Mouse (Mus musculus) limb, embryonic 13.5 days (tissue): ENCODE results near the gene Adsl. TPM values are rescaled to one million over a fixed set of nuclear protein-coding genes. Genes with fewer than 3 reads are reported as not detected.
"Not testable (repeated sequence)": the region's sequence is repeated elsewhere in the genome, so short reads cannot be mapped to it uniquely, and the experiment has no call there.

ENCODE experiments used
- ATAC-seq: fragments of 200-750 bp; cut with Nextera tagmentation; 2 replicates; pipeline ENCODE4 v1.8.0; 2017; ENCODE audit warnings: low read depth, moderate number of reproducible peaks, moderate TSS enrichment; ENCODE audit not compliant: low FRiP score
- H3K27ac ChIP-seq: fragments of 300-500 bp; sonication (generic); 2 replicates; pipeline ENCODE4 v1.5.1; 2015; ENCODE audit warnings: inconsistent platforms, mild to moderate bottlenecking, moderate library complexity
- H3K27me3 ChIP-seq: fragments of 300-500 bp; sonication (generic); 2 replicates; pipeline ENCODE4 v1.6.1; 2015; ENCODE audit warnings: mild to moderate bottlenecking, inconsistent platforms
- H3K36me3 ChIP-seq: fragments of 300-500 bp; sonication (generic); 2 replicates; pipeline ENCODE4 v1.6.1; 2015; ENCODE audit warnings: inconsistent platforms, mild to moderate bottlenecking, moderate library complexity
- H3K4me1 ChIP-seq: fragments of 300-500 bp; sonication (generic); 2 replicates; pipeline ENCODE4 v1.6.1; 2015; ENCODE audit warnings: inconsistent platforms
- H3K4me2 ChIP-seq: fragments of 300-500 bp; sonication (generic); replicated peaks from 2 replicates; pipeline ENCODE4 v1.6.1; 2015; ENCODE audit warnings: inconsistent platforms, mild to moderate bottlenecking, moderate library complexity
- H3K4me3 ChIP-seq: fragments of 300-500 bp; sonication (generic); 2 replicates; pipeline ENCODE4 v1.5.1; 2015; ENCODE audit warnings: moderate library complexity, mild to moderate bottlenecking, inconsistent platforms
- H3K9ac ChIP-seq: fragments of 300-500 bp; sonication (generic); 2 replicates; pipeline ENCODE4 v1.6.1; 2015; ENCODE audit warnings: mild to moderate bottlenecking, inconsistent platforms
- H3K9me3 ChIP-seq: fragments of 300-500 bp; sonication (generic); 2 replicates; pipeline ENCODE4 v1.6.1; 2016; ENCODE audit warnings: inconsistent platforms
- WGBS: fragments of 180-500 bp; shearing (Covaris S2); methylation state at CpG from one replicate; pipeline ENCODE4 v1.1.7; 2015; 5-methylcytosine and 5-hydroxymethylcytosine counted together
- polyA plus RNA-seq: library from polyadenylated mRNA; unstranded; fragments of >200 nt; fragmentation: Nextera tagmentation; extraction: Ambion mirVana; gene quantifications from 2 replicates; pipeline ENCODE4 v1.2.1, GENCODE M21; 2015

Adsl gene
- polyA plus RNA-seq, 1 experiment from 2014 or later: 163 TPM

- Histone ChIP-seq H3K9ac (no peak overlapping the region), H3K9me3 (no peaks in the 10 kb centered on the region), H3K27me3 (no peaks in the 10 kb centered on the region), H3K4me2 (no peak overlapping the region), H3K36me3 (peaks cover 87% of the 10 kb centered on the region), H3K4me3 (no peak overlapping the region), H3K4me1 (no peaks in the 10 kb centered on the region), H3K27ac (no peak overlapping the region)
- ATAC-seq: no peak
- 88% methylated on average over 2 of the region's 2 CpGs for WGBS
Observed at GRCm38 (mm10) chr15:80924211-80924610, 24.1 kb upstream of the Adsl start.

- no peak overlapping the region; the same call in 1 of the 2 replicates for H3K27ac ChIP-seq
- no peak overlapping the region for H3K9ac ChIP-seq
- H3K9me3 ChIP-seq: no peaks in the 10 kb centered on the region
- no peak overlapping the region for H3K4me3 ChIP-seq
- 79% methylated on average over 20 of the region's 20 CpGs for WGBS
- ATAC-seq: no peak
- peaks cover 6% of the 10 kb centered on the region for H3K4me1 ChIP-seq
- peaks cover 67% of the 10 kb centered on the region for H3K36me3 ChIP-seq
- no peaks in the 10 kb centered on the region for H3K27me3 ChIP-seq
- H3K4me2 ChIP-seq: no peak overlapping the region
Observed at GRCm38 (mm10) chr15:80928811-80929355, 19.4 kb upstream of the Adsl start.

- ATAC-seq: peak; percentile 71; the same call in 1 of the 2 replicates
- no peak overlapping the region for H3K4me3 ChIP-seq
- peaks cover 6% of the 10 kb centered on the region for H3K4me1 ChIP-seq
- H3K27ac ChIP-seq: peak overlapping the region; percentile 61; the same call in 1 of the 2 replicates
- peaks cover 64% of the 10 kb centered on the region for H3K36me3 ChIP-seq
- WGBS: 15% methylated on average over 14 of the region's 16 CpGs
- no peak overlapping the region for H3K9ac ChIP-seq
- H3K27me3 ChIP-seq: no peaks in the 10 kb centered on the region
- no peaks in the 10 kb centered on the region for H3K9me3 ChIP-seq
- no peak overlapping the region for H3K4me2 ChIP-seq
Observed at GRCm38 (mm10) chr15:80930048-80930571, 18.2 kb upstream of the Adsl start.

GRCm38 (mm10) chr15:80930676-80931320 is 17.5 kb upstream of the Adsl start:
- H3K4me3 ChIP-seq, H3K4me2 ChIP-seq, H3K9ac ChIP-seq, ATAC-seq, H3K4me1 ChIP-seq, H3K27me3 ChIP-seq, H3K9me3 ChIP-seq: not testable (repeated sequence)
- H3K27ac ChIP-seq: peak overlapping the region; percentile 61; the same call in 1 of the 2 replicates
- 82% methylated on average over 23 of the region's 23 CpGs for WGBS
- H3K36me3 ChIP-seq: peaks cover 67% of the 10 kb centered on the region

GRCm38 (mm10) chr15:80931345-80931960 is 16.8 kb upstream of the Adsl start:
- no peak for ATAC-seq
- no peaks in the 10 kb centered on the region for H3K27me3 ChIP-seq
- H3K4me3 ChIP-seq: no peak overlapping the region
- H3K36me3 ChIP-seq: peaks cover 63% of the 10 kb centered on the region
- no peak overlapping the region for H3K27ac ChIP-seq
- H3K9me3 ChIP-seq: no peaks in the 10 kb centered on the region
- peaks cover 6% of the 10 kb centered on the region for H3K4me1 ChIP-seq
- H3K4me2 ChIP-seq: no peak overlapping the region
- 89% methylated on average over 9 of the region's 9 CpGs for WGBS
- H3K9ac ChIP-seq: no peak overlapping the region

GRCm38 (mm10) chr15:80934841-80935240 is 13.4 kb upstream of the Adsl start:
- Histone ChIP-seq H3K27ac (no peak overlapping the region), H3K9me3 (no peaks in the 10 kb centered on the region), H3K27me3 (no peaks in the 10 kb centered on the region), H3K4me1 (peaks cover 6% of the 10 kb centered on the region), H3K4me2 (no peak overlapping the region), H3K36me3 (peaks cover 53% of the 10 kb centered on the region), H3K9ac (no peak overlapping the region), H3K4me3 (no peak overlapping the region)
- WGBS: 89% methylated on average over 5 of the region's 5 CpGs
- ATAC-seq: no peak

GRCm38 (mm10) chr15:80936686-80937085 is 11.6 kb upstream of the Adsl start:
- Histone ChIP-seq H3K27me3 (no peaks in the 10 kb centered on the region), H3K27ac (no peak overlapping the region; the same call in 1 of the 2 replicates), H3K9me3 (no peaks in the 10 kb centered on the region), H3K9ac (no peak overlapping the region), H3K36me3 (peaks cover 51% of the 10 kb centered on the region), H3K4me2 (no peak overlapping the region), H3K4me3 (no peak overlapping the region), H3K4me1 (no peaks in the 10 kb centered on the region)
- ATAC-seq: no peak
- 89% methylated on average over 3 of the region's 3 CpGs for WGBS

- Histone ChIP-seq H3K9me3 (no peaks in the 10 kb centered on the region), H3K27me3 (no peaks in the 10 kb centered on the region), H3K4me2 (no peak overlapping the region), H3K4me1 (no peaks in the 10 kb centered on the region), H3K36me3 (peaks cover 43% of the 10 kb centered on the region), H3K9ac (no peak overlapping the region), H3K4me3 (no peak overlapping the region), H3K27ac (no peak overlapping the region)
- no peak for ATAC-seq
- 85% methylated on average over 4 of the region's 4 CpGs for WGBS
Observed at GRCm38 (mm10) chr15:80938615-80939014, 9.7 kb upstream of the Adsl start.

- WGBS: 92% methylated on average over 5 of the region's 5 CpGs
- no peaks in the 10 kb centered on the region for H3K27me3 ChIP-seq
- H3K27ac ChIP-seq: no peak overlapping the region
- H3K9ac ChIP-seq: no peak overlapping the region
- no peaks in the 10 kb centered on the region for H3K4me1 ChIP-seq
- ATAC-seq: no peak
- H3K36me3 ChIP-seq: peaks cover 37% of the 10 kb centered on the region
- H3K9me3 ChIP-seq: no peaks in the 10 kb centered on the region
- no peak overlapping the region for H3K4me2 ChIP-seq
- no peak overlapping the region for H3K4me3 ChIP-seq
Observed at GRCm38 (mm10) chr15:80939401-80939800, 8.9 kb upstream of the Adsl start.

- 89% methylated on average over 6 of the region's 6 CpGs for WGBS
- Histone ChIP-seq H3K36me3 (peaks cover 21% of the 10 kb centered on the region), H3K27ac (no peak overlapping the region)
Observed at GRCm38 (mm10) chr15:80941468-80942040, 6.7 kb upstream of the Adsl start.

GRCm38 (mm10) chr15:80945851-80946250 is 2.4 kb upstream of the Adsl start:
- no peak overlapping the region for H3K27ac ChIP-seq
- peaks cover 12% of the 10 kb centered on the region; the same call in 1 of the 2 replicates for H3K36me3 ChIP-seq
- H3K9me3 ChIP-seq: no peaks in the 10 kb centered on the region
- peaks cover 15% of the 10 kb centered on the region for H3K4me1 ChIP-seq
- no peak overlapping the region for H3K4me2 ChIP-seq
- no peak for ATAC-seq
- 56% methylated on average over 3 of the region's 3 CpGs for WGBS
- H3K9ac ChIP-seq: no peak overlapping the region
- no peaks in the 10 kb centered on the region for H3K27me3 ChIP-seq
- H3K4me3 ChIP-seq: no peak overlapping the region

More at GRCm38 (mm10) chr15:80941468-80942040, 6.7 kb upstream of the Adsl start:
- H3K4me2 ChIP-seq: no peak overlapping the region
- H3K4me1 ChIP-seq: no peaks in the 10 kb centered on the region
- ATAC-seq: no peak
- H3K4me3 ChIP-seq: no peak overlapping the region
- no peaks in the 10 kb centered on the region for H3K27me3 ChIP-seq
- H3K9me3 ChIP-seq: no peaks in the 10 kb centered on the region
- H3K9ac ChIP-seq: no peak overlapping the region

GRCm38 (mm10) chr15:80949431-80949830 is 1.1 kb downstream of the Adsl start:
- Histone ChIP-seq H3K4me3 (peak overlapping the region; percentile 92), H3K4me2 (peak overlapping the region; percentile 85), H3K9ac (peak overlapping the region; percentile 85), H3K9me3 (no peaks in the 10 kb centered on the region), H3K36me3 (peaks cover 34% of the 10 kb centered on the region), H3K27ac (no peak overlapping the region), H3K4me1 (peaks cover 15% of the 10 kb centered on the region), H3K27me3 (no peaks in the 10 kb centered on the region)
- ATAC-seq: no peak
- 54% methylated on average over 4 of the region's 4 CpGs for WGBS
